Mouse (Mus musculus) stomach, embryonic 16.5 days (tissue): ENCODE measurements around the gene 5330417C22Rik. TPM values are rescaled to one million over a fixed set of nuclear protein-coding genes. Genes with fewer than 3 reads are reported as not detected.
A peak's percentile ranks its signal among the peaks of the same experiment; 100 is the strongest.

Experiments used
- ATAC-seq: fragments of 200-750 bp; cut with Nextera tagmentation; 2 replicates; pipeline ENCODE4 v1.8.0; 2017; ENCODE audit warnings: moderate number of reproducible peaks, moderate TSS enrichment; ENCODE audit not compliant: insufficient read depth, low FRiP score
- H3K27ac ChIP-seq: fragments of 300-500 bp; sonication (generic); 2 replicates; pipeline ENCODE4 v1.5.1; 2014; ENCODE audit warnings: low read length
- H3K27me3 ChIP-seq: fragments of 300-500 bp; sonication (generic); 2 replicates; pipeline ENCODE4 v1.6.1; 2014; ENCODE audit warnings: low read length, control low read depth, mixed read lengths; ENCODE audit not compliant: control insufficient read depth, insufficient read depth
- H3K36me3 ChIP-seq: fragments of 300-500 bp; sonication (generic); 2 replicates; pipeline ENCODE4 v1.6.1; 2014; ENCODE audit warnings: low read length; ENCODE audit not compliant: control insufficient read depth, insufficient read depth
- H3K4me1 ChIP-seq: fragments of 300-500 bp; sonication (generic); 2 replicates; pipeline ENCODE4 v1.6.1; 2014; ENCODE audit warnings: low read length, control low read depth, mixed read lengths; ENCODE audit not compliant: control insufficient read depth, insufficient read depth
- H3K4me2 ChIP-seq: fragments of 300-500 bp; sonication (generic); 2 replicates; pipeline ENCODE4 v1.6.1; 2014; ENCODE audit warnings: low read depth, low read length, mixed read lengths
- H3K4me3 ChIP-seq: fragments of 300-500 bp; sonication (generic); replicated peaks from 2 replicates; pipeline ENCODE4 v1.5.1; 2014; ENCODE audit warnings: mild to moderate bottlenecking, low read length
- H3K9ac ChIP-seq: fragments of 300-500 bp; sonication (generic); 2 replicates; pipeline ENCODE4 v1.6.1; 2014; ENCODE audit warnings: low read length
- H3K9me3 ChIP-seq: fragments of 300-500 bp; sonication (generic); replicated peaks from 2 replicates; pipeline ENCODE4 v1.6.1; 2016; ENCODE audit warnings: low read length, control low read depth; ENCODE audit not compliant: control insufficient read depth
- WGBS: fragments of 180-500 bp; shearing (Covaris S2); extraction: QIAGEN DNeasy Blood & Tissue Kit; methylation state at CpG from one replicate; pipeline ENCODE4 v1.1.7; 2014; 5-methylcytosine and 5-hydroxymethylcytosine counted together
- polyA plus RNA-seq: library from polyadenylated mRNA; unstranded; fragments of >200 nt; fragmentation: Nextera tagmentation; extraction: Ambion mirVana; gene quantifications from 2 replicates; pipeline ENCODE4 v1.2.1, GENCODE M21; 2015

Gene 5330417C22Rik
- polyA plus RNA-seq, 1 experiment from 2014 or later = 35.4 TPM

DNA sequence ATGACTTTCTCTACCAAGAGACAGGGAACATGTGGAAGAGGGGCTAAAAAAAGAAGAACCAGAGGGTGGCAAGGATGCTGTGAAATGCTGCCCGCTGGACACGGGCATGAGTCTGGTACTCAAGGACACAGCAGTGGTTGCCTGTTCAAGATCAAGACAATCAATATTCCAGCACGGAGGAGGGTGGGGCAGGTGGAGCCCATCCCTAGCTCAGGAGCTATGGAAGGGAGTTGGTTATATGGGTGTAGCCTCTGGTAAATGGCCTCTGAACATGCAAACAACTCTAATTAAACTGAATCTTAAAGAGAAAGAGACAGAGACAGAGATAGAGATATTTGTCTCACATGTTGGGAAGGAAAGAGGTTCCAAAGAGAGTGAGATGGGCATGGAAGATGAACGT, 51.6 kb downstream of the 5330417C22Rik start:
- H3K27me3 ChIP-seq = no peaks in the 10 kb centered on the region
- no peak overlapping the region for H3K4me2 ChIP-seq
- H3K4me3 ChIP-seq = no peak overlapping the region
- WGBS = 77% methylated on average over 4 of the region's 4 CpGs
- H3K4me1 ChIP-seq = no peaks in the 10 kb centered on the region
- no peak overlapping the region for H3K9ac ChIP-seq
- no peaks in the 10 kb centered on the region for H3K36me3 ChIP-seq
- H3K27ac ChIP-seq = no peak overlapping the region
- 0 out of 2 replicates have a peak, but pooled peaks cover 5% of the 10 kb centered on the region for H3K9me3 ChIP-seq
- ATAC-seq = peak; percentile 74

DNA sequence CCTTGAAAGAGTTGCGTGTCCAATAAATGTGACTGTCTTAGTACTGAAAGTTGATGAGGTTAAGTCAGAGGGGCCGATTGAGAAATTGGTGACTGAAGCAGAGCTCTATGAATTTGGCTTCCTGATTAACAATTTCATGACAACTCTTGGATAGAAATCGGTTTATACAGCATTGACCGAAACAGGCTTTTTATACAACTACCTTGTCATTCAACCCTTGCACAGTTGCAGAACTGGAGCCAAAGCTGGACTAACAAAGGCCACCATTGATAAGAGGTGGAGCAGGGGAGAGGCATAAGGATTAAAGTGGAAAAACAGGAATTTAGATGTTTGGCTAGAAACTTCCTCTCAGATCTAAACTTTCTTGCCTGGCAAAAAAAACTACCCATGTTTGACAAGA, 57.5 kb downstream of the 5330417C22Rik start:
- H3K4me2 ChIP-seq = no peak overlapping the region
- H3K27ac ChIP-seq = peak overlapping the region; percentile 88
- no peak overlapping the region for H3K4me3 ChIP-seq
- peaks cover 19% of the 10 kb centered on the region for H3K4me1 ChIP-seq
- H3K9ac ChIP-seq = no peak overlapping the region
- H3K27me3 ChIP-seq = no peaks in the 10 kb centered on the region
- 0 out of 2 replicates have a peak, but pooled peaks cover 5% of the 10 kb centered on the region for H3K9me3 ChIP-seq
- no peak for ATAC-seq
- H3K36me3 ChIP-seq = no peaks in the 10 kb centered on the region
- WGBS = 61% methylated on average over 4 of the region's 4 CpGs

DNA sequence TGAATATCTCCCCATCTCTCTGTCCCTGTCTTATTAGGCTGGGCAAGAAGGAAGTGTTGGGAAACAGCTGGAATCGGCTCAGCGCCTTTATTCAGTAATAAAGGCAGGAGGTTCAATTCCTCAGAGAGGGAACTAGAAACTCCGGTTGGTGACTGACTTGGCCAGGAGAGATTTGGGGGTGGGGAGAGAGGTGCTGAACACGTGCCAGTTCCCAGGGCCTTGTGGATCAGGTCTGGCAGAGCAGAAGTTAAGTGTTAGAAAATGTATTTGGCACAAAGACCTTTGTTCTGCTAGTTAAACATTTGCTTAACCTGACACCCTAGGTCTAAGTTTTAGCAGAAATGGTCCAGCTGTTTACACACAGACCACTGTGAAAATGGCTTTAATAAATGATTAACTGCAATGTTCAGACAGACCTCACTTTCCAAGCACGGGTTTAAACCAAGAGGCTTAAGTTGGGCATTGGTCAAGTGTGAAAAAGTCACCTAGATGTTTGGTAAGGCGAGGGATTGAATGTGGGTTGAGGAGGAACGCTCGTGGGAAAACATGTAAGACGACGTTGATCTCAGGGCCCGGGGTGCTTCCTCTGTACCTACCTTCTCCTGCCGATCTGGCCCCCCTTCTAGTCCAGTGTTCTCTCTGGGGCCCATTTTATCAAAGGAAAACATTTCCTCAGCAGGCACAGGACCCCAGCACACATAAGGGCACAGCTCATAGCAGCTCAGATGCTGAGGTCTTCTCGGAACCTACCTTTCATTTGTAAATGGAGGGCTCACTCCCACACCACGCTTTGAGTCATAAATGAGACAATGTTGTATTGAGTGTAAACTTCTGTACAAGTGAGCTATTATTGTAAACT, 59.3 kb downstream of the 5330417C22Rik start:
- Histone ChIP-seq H3K4me1 (peaks cover 19% of the 10 kb centered on the region), H3K27me3 (no peaks in the 10 kb centered on the region), H3K9ac (no peak overlapping the region; the same call in 1 of the 2 replicates), H3K36me3 (no peaks in the 10 kb centered on the region), H3K9me3 (no peaks in the 10 kb centered on the region), H3K4me3 (no peak overlapping the region), H3K4me2 (0 out of 2 replicates have a peak overlapping the region, but pooled peaks have one; percentile 16), H3K27ac (peak overlapping the region; percentile 88)
- WGBS = 23% methylated on average over 14 of the region's 14 CpGs
- peak; percentile 89 for ATAC-seq

DNA sequence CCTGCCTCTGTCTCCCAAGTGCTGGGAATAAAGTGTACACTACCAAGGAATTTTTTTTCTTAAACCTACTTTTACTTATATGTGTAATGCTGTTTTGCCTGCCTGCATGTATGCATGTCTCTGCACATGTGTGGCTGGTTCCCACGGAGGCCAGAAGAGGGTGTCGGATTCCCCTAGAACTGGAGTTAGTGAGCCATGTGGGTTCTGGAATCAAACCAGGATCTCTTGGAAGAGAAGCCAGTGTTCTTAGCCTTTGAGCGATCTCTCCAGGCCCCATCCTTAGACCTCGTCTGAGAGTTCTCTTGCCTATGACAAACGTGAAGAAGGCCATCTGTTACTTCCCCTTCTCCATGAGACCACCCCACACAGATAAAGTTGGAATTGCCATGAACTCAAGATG, 60.8 kb downstream of the 5330417C22Rik start:
- H3K4me1 ChIP-seq = peaks cover 19% of the 10 kb centered on the region
- peak overlapping the region; percentile 88 for H3K27ac ChIP-seq
- H3K36me3 ChIP-seq = no peaks in the 10 kb centered on the region
- no peaks in the 10 kb centered on the region for H3K27me3 ChIP-seq
- 57% methylated on average over 5 of the region's 5 CpGs for WGBS
- H3K4me3 ChIP-seq = no peak overlapping the region
- peak; percentile 6; the same call in 1 of the 2 replicates for ATAC-seq
- no peaks in the 10 kb centered on the region for H3K9me3 ChIP-seq
- H3K4me2 ChIP-seq = no peak overlapping the region
- H3K9ac ChIP-seq = no peak overlapping the region

DNA sequence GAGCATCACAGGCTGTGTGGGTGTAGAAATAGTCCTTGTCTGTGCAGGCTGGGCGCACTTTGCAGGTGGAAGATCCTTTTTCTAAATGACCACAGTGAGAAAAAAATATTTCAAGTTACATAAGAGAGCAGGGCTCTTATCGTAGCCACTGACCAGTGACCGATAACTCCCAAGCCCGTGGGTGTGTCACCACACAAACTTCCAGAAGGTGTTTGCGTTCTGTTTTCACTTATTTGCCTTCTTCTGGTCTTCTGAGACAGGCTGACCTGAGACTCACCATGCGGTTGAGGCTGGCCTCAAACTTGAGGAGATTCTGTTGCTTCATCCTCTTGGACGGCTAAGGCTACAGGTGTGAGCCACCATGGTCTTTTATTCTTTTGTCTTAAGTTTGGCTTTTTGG, 61.4 kb downstream of the 5330417C22Rik start:
- Histone ChIP-seq H3K27ac (peak overlapping the region; percentile 88; the same call in 1 of the 2 replicates), H3K4me1 (peaks cover 19% of the 10 kb centered on the region), H3K27me3 (no peaks in the 10 kb centered on the region), H3K9ac (no peak overlapping the region), H3K9me3 (no peaks in the 10 kb centered on the region), H3K4me2 (no peak overlapping the region), H3K4me3 (no peak overlapping the region), H3K36me3 (no peaks in the 10 kb centered on the region)
- ATAC-seq = no peak
- 73% methylated on average over 7 of the region's 7 CpGs for WGBS

DNA sequence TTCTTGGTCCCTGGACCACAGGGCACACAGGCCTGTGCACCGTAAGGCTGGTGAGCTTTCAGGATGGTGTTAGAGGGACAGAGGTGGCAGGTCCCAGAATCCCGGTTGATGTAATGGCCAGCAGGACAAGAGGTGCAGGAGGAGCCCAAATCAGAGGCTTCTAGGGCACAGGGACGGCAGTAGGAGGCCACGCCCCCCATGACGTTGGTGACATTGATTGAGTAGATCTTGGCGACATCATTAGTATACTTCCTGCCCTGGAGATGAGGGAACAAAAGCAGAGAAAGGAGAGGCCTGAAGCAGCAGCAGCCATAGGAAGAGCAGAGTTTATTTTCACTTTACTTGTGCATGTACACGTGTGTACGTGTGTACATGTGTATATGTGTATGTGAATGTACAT, 68.6 kb downstream of the 5330417C22Rik start:
- Histone ChIP-seq H3K27me3 (no peaks in the 10 kb centered on the region), H3K9ac (no peak overlapping the region), H3K9me3 (no peaks in the 10 kb centered on the region), H3K4me1 (no peaks in the 10 kb centered on the region), H3K36me3 (no peaks in the 10 kb centered on the region), H3K4me2 (no peak overlapping the region), H3K4me3 (no peak overlapping the region), H3K27ac (no peak overlapping the region)
- 42% methylated on average over 8 of the region's 8 CpGs for WGBS
- ATAC-seq = no peak

- H3K27ac ChIP-seq = no peak overlapping the region
- H3K9ac ChIP-seq = no peak overlapping the region
- no peak for ATAC-seq
- H3K4me2 ChIP-seq = no peak overlapping the region
- no peak overlapping the region for H3K4me3 ChIP-seq
- no peaks in the 10 kb centered on the region for H3K4me1 ChIP-seq
- H3K9me3 ChIP-seq = no peaks in the 10 kb centered on the region
- 87% methylated on average over 6 of the region's 6 CpGs for WGBS
- no peaks in the 10 kb centered on the region for H3K36me3 ChIP-seq
- H3K27me3 ChIP-seq = no peaks in the 10 kb centered on the region
Measured at GRCm38 (mm10) chr3:108466425-108466824, 69.9 kb downstream of the 5330417C22Rik start.

GRCm38 (mm10) chr3:108458866-108459265, 77.5 kb downstream of the 5330417C22Rik start:
- Histone ChIP-seq H3K4me2 (peak overlapping the region; percentile 26), H3K4me3 (no peak overlapping the region; the same call in 1 of the 2 replicates), H3K27me3 (no peaks in the 10 kb centered on the region), H3K27ac (peak overlapping the region; percentile 48), H3K9me3 (no peaks in the 10 kb centered on the region), H3K9ac (no peak overlapping the region), H3K4me1 (peaks cover 4% of the 10 kb centered on the region; the same call in 1 of the 2 replicates), H3K36me3 (no peaks in the 10 kb centered on the region)
- ATAC-seq = peak; percentile 86
- WGBS = 22% methylated on average over 10 of the region's 10 CpGs

- Histone ChIP-seq H3K9ac (peak overlapping the region; percentile 43; the same call in 1 of the 2 replicates), H3K36me3 (no peaks in the 10 kb centered on the region), H3K9me3 (no peaks in the 10 kb centered on the region), H3K4me3 (no peak overlapping the region; the same call in 1 of the 2 replicates), H3K4me1 (peaks cover 4% of the 10 kb centered on the region; the same call in 1 of the 2 replicates), H3K27me3 (no peaks in the 10 kb centered on the region), H3K4me2 (peak overlapping the region; percentile 26), H3K27ac (peak overlapping the region; percentile 48)
- 47% methylated on average over 14 of the region's 14 CpGs for WGBS
- 0 out of 2 replicates have a peak, but pooled peaks have one; percentile 34 for ATAC-seq
Measured at GRCm38 (mm10) chr3:108458380-108458779, 78.0 kb downstream of the 5330417C22Rik start.
